Mouse (Mus musculus) thymus, adult 2 months (tissue): ENCODE measurements around the gene Rims1. TPM values are rescaled to one million over a fixed set of nuclear protein-coding genes. Genes with fewer than 3 reads are reported as not detected.

Experiments
- DNase-seq: peaks from one replicate; pipeline ENCODE4 v3.0.0; 2021
- H3K27ac ChIP-seq: fragments of 200-500 bp; 2 replicates; pipeline ENCODE4 v1.5.1; 2012; ENCODE audit warnings: low read length, control low read depth; ENCODE audit not compliant: control insufficient read depth, insufficient read depth
- H3K27me3 ChIP-seq: fragments of 200-500 bp; 2 replicates; pipeline ENCODE4 v1.6.1; 2012; ENCODE audit warnings: mild to moderate bottlenecking, low read length, moderate library complexity, mixed read lengths; ENCODE audit not compliant: control insufficient read depth, insufficient read depth
- H3K36me3 ChIP-seq: fragments of 200-500 bp; 2 replicates; pipeline ENCODE4 v1.6.1; 2012; ENCODE audit warnings: mild to moderate bottlenecking, low read length, moderate library complexity; ENCODE audit not compliant: control insufficient read depth, insufficient read depth
- H3K4me1 ChIP-seq: fragments of 200-500 bp; replicated peaks from 2 replicates; pipeline ENCODE4 v1.6.1; 2012; ENCODE audit warnings: low read length; ENCODE audit not compliant: control insufficient read depth, insufficient read depth
- H3K4me3 ChIP-seq: fragments of 200-500 bp; 2 replicates; pipeline ENCODE4 v1.5.1; 2012; ENCODE audit warnings: mild to moderate bottlenecking, low read length, control low read depth, moderate library complexity; ENCODE audit not compliant: control insufficient read depth, insufficient read depth
- CTCF ChIP-seq: fragments of 200-500 bp; IDR thresholded peaks from 2 replicates; pipeline ENCODE4 v1.5.1; 2012; ENCODE audit warnings: mild to moderate bottlenecking, control low read depth, low read length, moderate library complexity, borderline replicate concordance; ENCODE audit not compliant: control insufficient read depth, poor library complexity, insufficient read depth; ENCODE audit errors: extremely low read depth
- POLR2A ChIP-seq: fragments of 200-500 bp; IDR thresholded peaks from 2 replicates; pipeline ENCODE4 v1.6.1; 2012; ENCODE audit warnings: mild to moderate bottlenecking, low read length, control low read depth, moderate library complexity; ENCODE audit not compliant: control insufficient read depth, poor library complexity, insufficient read depth; ENCODE audit errors: extremely low read depth
- WGBS: fragments of 180-500 bp; shearing (Covaris S2); methylation state at CpG from one replicate; pipeline ENCODE4 v1.1.7; 2018; 5-methylcytosine and 5-hydroxymethylcytosine counted together
- polyA plus RNA-seq: library from polyadenylated mRNA; depleted of rRNA; stranded (reverse); fragments of >200 nt; gene quantifications from 2 replicates; pipeline ENCODE4 v1.2.3, GENCODE M21; 2012

Gene Rims1
- polyA plus RNA-seq, 1 experiment, result not detected

- H3K4me3 ChIP-seq, result no peak overlapping the region
- H3K27ac ChIP-seq, result no peak overlapping the region
These were observed 552.9 kb downstream of the Rims1 start for GRCm38 (mm10) chr1:22252873-22253272.

DNA sequence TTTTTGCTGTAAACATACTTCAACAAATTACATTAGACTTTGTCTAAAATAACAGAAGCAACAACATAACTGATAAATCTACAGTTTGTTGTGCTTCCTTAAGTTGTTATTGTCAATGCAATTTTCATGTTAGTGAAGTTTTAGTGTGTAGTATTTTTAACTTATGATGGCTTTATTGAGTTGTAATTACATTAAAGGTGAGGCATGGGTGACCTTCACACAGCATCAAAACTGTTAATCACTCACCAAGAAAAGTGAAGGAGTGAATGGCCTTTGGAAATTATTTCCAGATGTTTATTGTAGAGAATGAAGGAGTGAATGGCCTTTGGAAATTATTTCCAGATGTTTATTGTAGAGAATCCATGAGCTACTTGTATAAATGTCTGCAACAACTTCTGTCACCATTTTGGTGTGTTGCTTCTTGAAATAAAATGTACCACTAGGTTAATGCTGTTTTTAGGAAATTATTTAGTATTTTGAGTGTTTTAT lies 556.9 kb downstream of the Rims1 start:
- H3K4me1 ChIP-seq, result no peaks in the 10 kb centered on the region
- no peaks in the 10 kb centered on the region for H3K27me3 ChIP-seq
- H3K27ac ChIP-seq, result no peak overlapping the region
- DNase-seq, result no peak
- no peak for TF ChIP-seq POLR2A
- TF ChIP-seq CTCF, result no peak
- no peaks in the 10 kb centered on the region for H3K36me3 ChIP-seq
- H3K4me3 ChIP-seq, result no peak overlapping the region

More at GRCm38 (mm10) chr1:22252873-22253272, 552.9 kb downstream of the Rims1 start:
- Histone ChIP-seq H3K4me1 (no peaks in the 10 kb centered on the region), H3K36me3 (no peaks in the 10 kb centered on the region), H3K27me3 (no peaks in the 10 kb centered on the region)
- TF ChIP-seq POLR2A (no peak), CTCF (no peak)
- DNase-seq, result no peak

DNA sequence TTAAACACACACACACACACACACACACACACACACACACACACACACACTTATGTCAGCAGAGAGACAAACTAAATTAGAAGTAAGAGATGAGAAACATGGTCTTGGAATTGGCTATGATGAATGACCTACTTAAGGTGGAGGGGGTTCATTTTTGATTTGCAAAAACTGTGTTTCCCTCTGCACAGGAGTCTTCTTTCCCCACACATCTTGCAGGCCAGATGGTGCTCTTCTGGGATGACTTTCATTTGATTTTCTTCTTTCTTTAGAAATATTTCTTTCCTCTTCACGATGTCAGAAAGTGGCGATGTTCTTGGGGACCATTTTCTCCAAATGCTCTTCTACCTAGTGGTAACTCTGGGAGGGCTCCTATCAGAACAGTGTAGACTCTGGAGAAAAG lies 560.0 kb downstream of the Rims1 start:
- H3K27ac ChIP-seq, result no peak overlapping the region
- no peaks in the 10 kb centered on the region for H3K36me3 ChIP-seq
- WGBS, result 90% methylated on average over 2 of the region's 2 CpGs
- H3K4me1 ChIP-seq, result no peaks in the 10 kb centered on the region
- DNase-seq, result no peak
- TF ChIP-seq CTCF (no peak), POLR2A (no peak)
- H3K4me3 ChIP-seq, result no peak overlapping the region
- H3K27me3 ChIP-seq, result no peaks in the 10 kb centered on the region
